Mouse (Mus musculus): ENCODE results near the gene Nup35. TPM values are rescaled to one million over a fixed set of nuclear protein-coding genes. Genes with fewer than 3 reads are reported as not detected.

Nup35 gene
- polyA plus RNA-seq, 1 experiment = 17.1 TPM

- Histone ChIP-seq H3K27me3 (ENCODE audit: control insufficient read depth, insufficient read depth, insufficient read length) (no peaks in the 10 kb centered on the region), H3K4me3 (no peak overlapping the region), H3K4me2 (ENCODE audit: low read depth) (no peak overlapping the region), H3ac (ENCODE audit: control insufficient read depth, insufficient read length) (no peak overlapping the region), H3K79me2 (ENCODE audit: control insufficient read depth, insufficient read depth) (no peaks in the 10 kb centered on the region), H3K36me3 (ENCODE audit: control insufficient read depth, insufficient read depth) (peaks cover 10% of the 10 kb centered on the region)
- TF ChIP-seq CEBPB (IDR thresholded peaks at IDR 0.05; ENCODE audit: insufficient read depth, poor library complexity, severe bottlenecking) (no peak), E2F4 (IDR thresholded peaks at IDR 0.05; ENCODE audit: insufficient read depth) (no peak), MYOD1 (IDR thresholded peaks at IDR 0.05; ENCODE audit: control insufficient read depth in 1 of 3, insufficient read length in 2 of 3, low read depth in 2 of 3) (no peak), TCF12 (IDR thresholded peaks at IDR 0.05; ENCODE audit: insufficient read depth, poor library complexity, severe bottlenecking) (no peak), USF1 (IDR thresholded peaks at IDR 0.05; ENCODE audit: low read depth) (no peak), POLR2A (IDR thresholded peaks at IDR 0.05; ENCODE audit: insufficient read length, low read depth) (no peak), SRF (IDR thresholded peaks at IDR 0.05; ENCODE audit: control insufficient read depth, insufficient read length, low read depth) (no peak), TCF3 (IDR thresholded peaks at IDR 0.05; ENCODE audit: insufficient read length, low read depth) (no peak), MYOG (IDR thresholded peaks at IDR 0.05; ENCODE audit: control insufficient read depth in 1 of 3, insufficient read depth in 1 of 3, insufficient read length in 2 of 3, low read depth in 2 of 3) (no peak), POLR2AphosphoS2 (IDR thresholded peaks at IDR 0.05; ENCODE audit: insufficient read length, low read depth) (no peak), REST (IDR thresholded peaks at IDR 0.05; ENCODE audit: insufficient read depth, insufficient read length) (no peak)
Measured at GRCm38 (mm10) chr2:80669868-80670666, 53.0 kb downstream of the Nup35 start.

DNA sequence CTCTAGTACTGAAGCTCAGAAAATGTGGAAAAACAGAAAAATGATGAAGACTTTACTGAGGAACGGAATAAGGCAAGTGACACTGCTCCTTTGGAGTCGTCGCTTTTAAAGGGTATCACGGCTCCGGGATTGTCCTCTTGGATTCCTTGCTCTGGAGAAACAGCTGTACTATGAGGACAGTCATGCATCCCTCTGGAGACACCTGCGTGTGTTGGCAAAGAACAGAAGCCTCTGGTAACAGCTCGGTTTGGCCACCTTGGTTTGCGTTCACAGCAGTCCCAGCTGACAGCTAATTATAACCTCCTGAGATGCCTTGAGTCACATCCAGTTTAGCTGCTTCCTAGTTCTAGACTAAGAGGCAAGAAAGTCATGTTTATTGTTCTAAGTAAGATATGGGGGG lies 61.8 kb downstream of the Nup35 start:
- no peaks in the 10 kb centered on the region for H3K36me3 ChIP-seq (ENCODE audit: control insufficient read depth, insufficient read depth)
- no peak overlapping the region for H3ac ChIP-seq (ENCODE audit: control insufficient read depth, insufficient read length)
- no peak overlapping the region for H3K4me2 ChIP-seq (ENCODE audit: low read depth)
- TF ChIP-seq POLR2AphosphoS2 (IDR thresholded peaks at IDR 0.05; ENCODE audit: insufficient read length, low read depth) (no peak), MYOD1 (IDR thresholded peaks at IDR 0.05; ENCODE audit: control insufficient read depth in 1 of 3, insufficient read length in 2 of 3, low read depth in 2 of 3) (peak in 1 of 3 experiments; percentile 51), MYOG (IDR thresholded peaks at IDR 0.05; ENCODE audit: control insufficient read depth in 1 of 3, insufficient read depth in 1 of 3, insufficient read length in 2 of 3, low read depth in 2 of 3) (peak in 1 of 3 experiments; percentile 60), CEBPB (IDR thresholded peaks at IDR 0.05; ENCODE audit: insufficient read depth, poor library complexity, severe bottlenecking) (no peak), TCF3 (IDR thresholded peaks at IDR 0.05; ENCODE audit: insufficient read length, low read depth) (no peak), SRF (IDR thresholded peaks at IDR 0.05; ENCODE audit: control insufficient read depth, insufficient read length, low read depth) (no peak), E2F4 (IDR thresholded peaks at IDR 0.05; ENCODE audit: insufficient read depth) (no peak), TCF12 (IDR thresholded peaks at IDR 0.05; ENCODE audit: insufficient read depth, poor library complexity, severe bottlenecking) (no peak)
- H3K27me3 ChIP-seq (ENCODE audit: control insufficient read depth, insufficient read depth, insufficient read length) = no peaks in the 10 kb centered on the region
- H3K79me2 ChIP-seq (ENCODE audit: control insufficient read depth, insufficient read depth) = no peaks in the 10 kb centered on the region
- H3K4me3 ChIP-seq = no peak overlapping the region

GRCm38 (mm10) chr2:80683727-80684239 lies 66.7 kb downstream of the Nup35 start:
- TF ChIP-seq CEBPB (IDR thresholded peaks at IDR 0.05; ENCODE audit: insufficient read depth, poor library complexity, severe bottlenecking) (no peak), USF1 (IDR thresholded peaks at IDR 0.05; ENCODE audit: low read depth) (no peak), POLR2A (IDR thresholded peaks at IDR 0.05; ENCODE audit: insufficient read length, low read depth) (no peak), POLR2AphosphoS2 (IDR thresholded peaks at IDR 0.05; ENCODE audit: insufficient read length, low read depth) (no peak), MYOG (IDR thresholded peaks at IDR 0.05; ENCODE audit: control insufficient read depth in 1 of 3, insufficient read depth in 1 of 3, insufficient read length in 2 of 3, low read depth in 2 of 3) (no peak), TCF3 (IDR thresholded peaks at IDR 0.05; ENCODE audit: insufficient read length, low read depth) (no peak), TCF12 (IDR thresholded peaks at IDR 0.05; ENCODE audit: insufficient read depth, poor library complexity, severe bottlenecking) (no peak), REST (IDR thresholded peaks at IDR 0.05; ENCODE audit: insufficient read depth, insufficient read length) (no peak), SRF (IDR thresholded peaks at IDR 0.05; ENCODE audit: control insufficient read depth, insufficient read length, low read depth) (no peak), MAX (IDR thresholded peaks at IDR 0.05; ENCODE audit: low read depth) (no peak)
- H3K27me3 ChIP-seq (ENCODE audit: control insufficient read depth, insufficient read depth, insufficient read length) = no peaks in the 10 kb centered on the region
- no peak overlapping the region for H3ac ChIP-seq (ENCODE audit: control insufficient read depth, insufficient read length)

GRCm38 (mm10) chr2:80684396-80685071 lies 67.5 kb downstream of the Nup35 start:
- H3K36me3 ChIP-seq (ENCODE audit: control insufficient read depth, insufficient read depth) = no peaks in the 10 kb centered on the region
- no peak overlapping the region for H3ac ChIP-seq (ENCODE audit: control insufficient read depth, insufficient read length)
- no peaks in the 10 kb centered on the region for H3K79me2 ChIP-seq (ENCODE audit: control insufficient read depth, insufficient read depth)
- TF ChIP-seq MYOG (IDR thresholded peaks at IDR 0.05; ENCODE audit: control insufficient read depth in 1 of 3, insufficient read depth in 1 of 3, insufficient read length in 2 of 3, low read depth in 2 of 3) = no peak
- TF ChIP-seq POLR2A (IDR thresholded peaks at IDR 0.05; ENCODE audit: insufficient read length, low read depth) = no peak
- no peak for TF ChIP-seq SRF (IDR thresholded peaks at IDR 0.05; ENCODE audit: control insufficient read depth, insufficient read length, low read depth)
- TF ChIP-seq USF1 (IDR thresholded peaks at IDR 0.05; ENCODE audit: low read depth) = no peak
- H3K4me2 ChIP-seq (ENCODE audit: low read depth) = no peak overlapping the region
- no peaks in the 10 kb centered on the region for H3K27me3 ChIP-seq (ENCODE audit: control insufficient read depth, insufficient read depth, insufficient read length)
- no peak overlapping the region for H3K4me3 ChIP-seq

More at GRCm38 (mm10) chr2:80683727-80684239, 66.7 kb downstream of the Nup35 start:
- no peak overlapping the region for H3K4me3 ChIP-seq
- H3K4me2 ChIP-seq (ENCODE audit: low read depth) = no peak overlapping the region
- no peaks in the 10 kb centered on the region for H3K79me2 ChIP-seq (ENCODE audit: control insufficient read depth, insufficient read depth)
- no peaks in the 10 kb centered on the region for H3K36me3 ChIP-seq (ENCODE audit: control insufficient read depth, insufficient read depth)

All from myocyte (in vitro differentiated cells).